Mouse (Mus musculus): Measurements from ENCODE around the gene Creb3l4.
"Not testable (repeated sequence)": the region's sequence is repeated elsewhere in the genome, so short reads cannot be mapped to it uniquely, and the experiment has no call there.

Creb3l4 gene

DNA sequence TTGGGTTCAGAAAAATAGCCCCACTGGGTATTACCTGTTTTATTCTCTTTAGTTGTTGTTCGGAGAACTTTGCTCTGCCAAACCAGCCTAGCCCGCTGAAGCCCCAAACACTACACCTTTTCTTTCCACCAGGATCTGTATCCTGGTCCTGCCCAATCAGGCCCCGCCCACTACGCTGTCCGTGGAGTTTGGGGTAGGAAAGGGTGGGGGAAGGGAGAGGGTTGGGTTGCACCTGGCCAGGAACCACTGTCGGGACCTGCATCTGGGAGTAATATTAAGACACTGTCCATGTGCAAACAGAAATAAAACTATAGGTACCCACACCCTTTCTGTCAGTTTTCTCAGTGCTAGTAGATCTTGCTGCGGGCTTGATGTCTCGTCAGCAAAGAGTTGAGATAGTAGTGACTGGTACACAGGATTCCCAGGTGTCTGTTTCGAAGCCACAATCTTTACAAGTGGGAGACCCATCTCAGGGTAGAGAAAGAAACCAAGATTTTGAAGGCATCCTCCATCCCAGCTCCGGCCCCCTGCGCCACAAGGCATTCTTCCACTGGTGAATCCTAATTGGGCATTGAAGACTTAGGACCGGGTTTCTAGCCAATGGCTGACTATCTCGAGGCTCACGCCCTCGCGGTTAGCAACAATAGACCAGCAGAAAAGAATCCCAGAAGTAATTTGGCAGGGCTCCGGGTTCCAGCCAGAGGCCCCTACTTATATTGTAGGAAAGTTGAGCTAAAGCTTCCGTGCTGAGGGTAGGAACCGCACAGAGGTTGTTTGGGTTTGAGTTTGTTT is at the start of gene Creb3l4:
TSS of gene Creb3l4 (minus strand) at position 529 of the 792 bp plus-strand sequence.
- no peak for DNase-seq

DNA sequence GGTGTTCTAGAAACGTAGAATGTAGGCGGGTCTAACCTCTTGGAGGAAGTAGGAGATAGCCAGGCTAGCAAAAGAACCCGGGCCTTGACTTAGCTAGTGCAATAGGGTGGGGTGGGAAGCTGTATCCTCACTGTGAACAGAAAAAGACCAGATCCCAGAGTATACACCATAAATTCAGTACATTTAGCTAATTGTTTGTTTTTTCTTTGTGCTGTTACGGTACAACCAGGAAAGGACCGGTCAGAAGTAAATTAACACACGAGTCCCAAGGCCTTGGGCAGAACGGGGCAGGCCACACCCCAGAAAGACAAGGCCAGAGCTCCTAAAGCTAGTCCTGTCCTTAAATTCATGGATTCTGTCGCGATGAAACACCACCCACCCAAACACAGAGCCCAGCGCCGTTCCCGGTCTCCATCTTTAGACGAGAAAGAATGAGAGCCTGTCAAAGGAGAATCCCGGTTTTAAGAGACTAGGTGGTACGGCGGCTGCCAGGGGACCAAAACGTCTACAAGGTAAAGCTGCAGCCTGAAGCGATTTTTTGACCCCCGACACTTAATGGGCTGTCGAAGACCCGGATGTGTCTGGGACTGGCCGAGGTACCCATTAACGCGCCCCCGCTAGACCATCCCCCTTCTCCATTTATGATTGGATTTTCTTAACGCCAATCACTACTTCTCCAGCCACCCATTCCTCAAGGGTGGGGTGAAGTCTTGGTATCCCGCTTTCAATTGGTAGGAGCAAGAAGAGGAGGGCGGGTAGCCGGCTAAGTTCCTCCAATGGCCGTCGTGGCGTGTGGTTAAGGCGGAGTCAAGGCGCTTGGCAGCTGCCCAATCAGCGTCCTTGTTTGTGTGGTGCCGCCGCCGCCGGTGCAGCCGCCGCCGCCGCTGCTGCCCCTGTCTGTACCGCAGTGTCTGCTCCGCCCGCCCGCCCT is 49.3 kb upstream of the Creb3l4 start, which contains the start of gene Gatad2b:
TSS of gene Gatad2b (plus strand) at position 834 of the 931 bp plus-strand sequence.
- DNase-seq: peak; percentile 98

DNA sequence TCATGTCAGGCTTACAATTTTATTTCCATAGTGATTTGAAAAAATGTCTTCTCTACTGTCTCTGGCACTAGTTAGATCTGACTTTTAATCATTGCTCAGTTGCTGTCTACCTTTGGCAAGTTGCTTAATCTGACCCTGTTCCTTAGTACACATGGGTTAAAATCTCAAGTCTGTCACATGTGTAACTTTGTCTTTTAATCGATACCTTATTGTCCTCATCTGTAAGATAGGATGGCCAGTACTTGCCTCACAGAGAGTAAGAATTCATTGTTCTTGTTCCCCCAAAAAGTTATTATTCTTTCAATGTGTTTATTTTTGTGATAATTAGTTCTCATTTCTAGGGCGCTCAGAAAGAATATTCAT is 48.7 kb upstream of the Creb3l4 start:
- DNase-seq: no peak

DNA sequence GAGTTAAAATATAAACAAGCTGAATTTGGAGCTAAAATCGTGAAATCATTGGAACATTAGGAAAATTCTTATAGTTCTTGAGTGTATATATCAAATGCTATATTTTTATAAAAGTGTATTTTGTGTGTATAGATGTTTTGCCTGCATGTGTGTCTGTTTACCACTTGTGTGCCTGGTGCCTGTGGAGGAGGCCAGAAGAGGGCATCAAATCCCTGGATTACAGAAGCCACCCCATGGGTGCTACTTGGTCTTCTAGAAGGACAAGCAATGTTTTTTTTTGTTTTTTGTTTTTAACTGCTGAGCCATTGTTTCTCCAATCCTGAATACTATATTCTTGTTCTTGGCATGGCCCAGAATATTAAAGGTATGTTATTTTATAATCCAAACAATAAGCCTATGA is 47.3 kb upstream of the Creb3l4 start:
- DNase-seq: no peak

DNA sequence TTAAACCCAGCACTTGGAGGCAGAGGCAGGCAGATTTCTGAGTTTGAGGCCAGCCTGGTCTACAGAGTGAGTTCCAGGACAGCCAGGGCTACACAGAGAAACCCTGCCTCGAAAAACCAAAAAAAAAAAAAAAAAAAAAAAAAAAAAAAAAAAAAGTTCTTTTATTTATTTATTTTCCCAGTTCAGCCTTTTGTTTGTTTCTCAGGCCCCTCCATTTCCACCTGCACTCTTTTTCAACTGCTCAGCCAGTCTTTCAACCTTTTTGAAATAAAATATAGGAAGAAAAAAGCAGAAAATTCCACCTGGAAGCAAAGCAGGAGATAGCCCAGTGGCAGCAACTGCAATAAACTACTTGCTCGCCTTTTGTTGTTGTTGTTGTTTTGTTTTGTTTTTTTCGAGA is 46.1 kb upstream of the Creb3l4 start:
- not testable (repeated sequence) for DNase-seq

DNA sequence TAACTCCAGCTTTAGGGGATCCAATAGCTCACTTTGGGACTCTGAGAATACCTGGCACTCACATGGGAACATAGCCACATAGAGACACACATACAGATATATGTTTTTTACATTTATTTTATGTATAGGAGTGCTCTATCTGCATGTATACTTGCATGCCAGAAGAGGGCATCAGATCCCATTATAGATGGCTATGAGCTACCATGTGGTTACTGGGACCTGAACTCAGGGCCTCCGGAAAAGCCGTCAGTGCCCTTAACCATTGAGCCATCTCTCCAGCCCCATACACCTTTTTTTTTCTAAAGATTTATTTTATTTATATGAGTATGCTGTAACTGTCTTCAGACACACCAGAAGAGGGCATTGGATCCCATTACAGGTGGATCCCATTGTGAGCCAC is 40.8 kb upstream of the Creb3l4 start:
- no peak for DNase-seq

DNA sequence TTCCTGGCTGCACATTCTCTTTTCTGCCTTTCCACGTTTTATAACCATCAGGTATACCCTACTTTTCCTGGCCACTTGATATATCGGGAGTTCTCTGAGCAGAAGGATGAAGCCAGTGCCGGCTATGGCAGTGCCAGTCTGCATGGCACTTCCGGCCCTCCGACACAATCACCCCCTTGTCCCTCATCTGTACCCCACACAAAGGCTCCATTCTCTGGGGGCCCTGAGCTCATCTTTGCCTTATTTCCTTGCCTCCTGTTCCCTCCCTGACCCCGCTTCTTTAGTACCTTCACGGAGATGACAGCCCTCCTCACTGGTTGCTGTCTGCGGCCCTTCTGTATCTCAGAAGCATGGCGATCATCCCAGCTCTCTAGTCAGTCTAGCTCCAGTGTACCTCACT is 37.4 kb upstream of the Creb3l4 start:
- DNase-seq: no peak

DNA sequence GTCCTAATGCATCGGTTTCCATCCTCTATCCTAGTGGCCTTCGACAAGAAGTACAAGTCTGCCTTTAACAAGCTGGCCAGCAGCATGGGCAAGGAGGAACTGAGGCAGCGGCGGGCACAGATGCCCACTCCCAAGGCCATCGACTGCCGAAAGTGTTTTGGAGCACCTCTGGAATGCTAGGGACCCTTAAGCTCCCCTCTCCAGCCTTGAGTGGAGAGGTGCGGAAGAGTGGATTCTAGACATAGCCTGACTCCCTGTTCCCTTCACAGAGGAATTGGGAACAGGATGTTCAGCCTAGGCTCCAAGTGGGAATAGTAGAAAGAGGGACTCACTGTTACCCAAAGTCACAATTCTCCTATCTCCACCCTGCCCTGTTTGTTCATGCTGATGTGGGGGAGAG is 36.4 kb upstream of the Creb3l4 start:
- no peak for DNase-seq

DNA sequence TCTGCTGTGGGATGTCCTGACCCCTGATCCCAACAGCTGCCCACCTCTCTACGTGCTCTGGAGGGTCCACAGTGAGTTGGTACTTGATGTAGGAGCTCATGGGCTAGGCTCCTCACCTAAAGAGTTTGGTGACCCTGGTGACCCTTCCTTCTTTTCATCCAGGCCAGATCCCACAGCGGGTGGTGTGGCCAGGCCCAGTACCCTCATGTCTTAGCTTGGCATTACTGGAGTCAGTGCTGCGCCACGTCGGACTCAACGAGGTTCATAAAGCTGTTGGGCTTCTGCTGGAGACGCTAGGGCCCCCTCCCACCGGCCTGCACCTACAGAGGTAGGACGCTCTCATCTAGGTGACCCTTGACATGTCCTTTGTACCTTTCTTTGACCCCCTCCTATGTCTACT is 35.9 kb upstream of the Creb3l4 start:
- DNase-seq: no peak

DNA sequence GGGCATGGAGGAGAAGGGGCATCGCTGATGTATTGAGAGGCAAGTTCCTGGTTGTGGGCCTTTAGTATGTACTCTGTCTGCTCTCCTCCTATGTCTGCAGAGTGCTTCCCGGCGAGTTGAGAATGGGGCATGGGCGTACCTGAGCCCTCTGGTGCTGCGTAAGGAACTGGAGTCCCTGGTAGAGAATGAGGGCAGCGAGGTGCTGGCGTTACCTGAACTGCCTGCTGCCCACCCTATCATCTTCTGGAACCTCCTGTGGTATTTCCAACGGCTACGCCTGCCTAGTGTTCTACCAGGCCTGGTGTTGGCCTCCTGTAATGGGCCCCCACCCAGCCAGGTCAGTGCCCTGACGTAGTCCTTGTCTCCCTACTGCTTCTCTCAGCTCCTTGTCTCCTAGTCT is 34.9 kb upstream of the Creb3l4 start:
- no peak for DNase-seq

DNA sequence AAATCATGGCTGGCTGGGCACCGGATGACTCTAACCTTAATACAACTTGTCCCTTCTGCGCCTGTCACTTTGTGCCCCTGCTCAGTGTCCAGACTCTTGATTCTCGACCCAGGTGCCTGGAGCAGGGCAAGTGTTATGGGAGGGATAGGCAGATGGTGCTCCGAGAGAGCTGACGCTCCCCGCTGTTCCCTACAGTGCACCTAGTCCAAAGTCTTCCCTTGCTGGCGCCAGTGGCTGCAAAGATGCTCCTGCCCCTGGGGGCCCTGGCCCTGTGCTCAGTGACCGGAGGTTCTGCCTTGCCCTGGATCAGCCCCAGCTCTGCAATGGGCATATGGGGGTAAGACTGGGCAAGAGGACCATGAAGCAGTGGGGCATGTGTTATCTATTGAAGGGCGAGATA is 34.5 kb upstream of the Creb3l4 start:
- no peak for DNase-seq

DNA sequence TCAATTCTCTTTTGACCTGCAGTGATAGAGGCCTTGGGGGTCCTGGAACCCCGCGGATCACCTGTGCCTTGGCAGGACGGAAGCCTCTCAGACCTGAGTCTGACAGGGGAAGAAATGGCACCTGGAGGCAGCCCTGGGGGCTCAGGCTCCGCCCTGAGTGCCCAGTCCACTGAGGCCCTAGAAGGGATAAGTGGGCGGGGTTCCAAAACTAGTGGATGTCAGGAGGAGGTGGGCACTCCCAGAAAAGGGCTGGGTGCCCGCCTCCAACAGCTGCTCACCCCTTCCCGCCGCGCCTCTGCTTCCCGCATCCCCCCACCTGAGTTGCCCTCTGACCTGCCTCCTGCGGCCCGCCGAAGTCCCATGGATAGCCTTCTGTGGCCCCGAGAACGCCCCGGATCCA is 33.5 kb upstream of the Creb3l4 start:
- no peak for DNase-seq

DNA sequence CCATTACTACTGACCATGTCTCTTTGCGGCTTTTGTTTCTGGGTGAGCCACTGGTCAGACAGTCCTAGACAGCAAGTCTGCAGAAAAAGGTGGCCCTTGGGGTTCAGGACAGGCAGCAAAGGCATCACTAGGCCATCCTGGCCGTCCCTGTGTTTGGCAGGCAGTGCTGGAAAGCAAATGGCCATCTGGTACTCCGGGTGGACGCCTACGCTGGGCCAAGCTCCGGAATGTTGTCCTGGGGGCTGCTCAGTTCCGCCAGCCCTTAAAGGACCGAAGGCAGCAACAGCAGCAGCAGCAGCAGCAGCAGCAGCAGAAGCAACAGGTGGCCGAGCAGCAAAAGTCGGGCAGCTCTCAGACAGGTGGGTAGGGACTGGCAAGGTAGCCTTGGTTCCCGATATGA is 32.0 kb upstream of the Creb3l4 start:
- DNase-seq: no peak

DNA sequence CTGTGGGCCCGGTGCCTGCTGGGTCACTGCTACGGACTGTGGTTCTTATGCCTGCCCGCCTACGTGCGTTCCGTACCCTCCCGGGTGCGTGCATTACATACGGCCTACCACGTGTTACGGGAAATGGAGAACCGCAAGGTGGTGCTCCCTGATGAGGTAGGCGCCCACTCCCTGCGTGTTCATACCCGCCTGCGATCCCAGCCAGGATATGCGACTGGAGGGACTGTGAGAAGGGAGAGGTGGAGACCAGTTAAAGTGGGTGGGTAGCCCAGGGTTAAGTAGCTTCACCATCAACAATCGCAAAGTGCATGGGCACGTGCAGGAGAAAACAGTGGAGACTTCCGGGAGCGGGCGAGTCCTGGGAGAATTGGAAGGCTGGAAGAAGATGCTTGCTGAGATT is 30.5 kb upstream of the Creb3l4 start:
- no peak for DNase-seq

DNA sequence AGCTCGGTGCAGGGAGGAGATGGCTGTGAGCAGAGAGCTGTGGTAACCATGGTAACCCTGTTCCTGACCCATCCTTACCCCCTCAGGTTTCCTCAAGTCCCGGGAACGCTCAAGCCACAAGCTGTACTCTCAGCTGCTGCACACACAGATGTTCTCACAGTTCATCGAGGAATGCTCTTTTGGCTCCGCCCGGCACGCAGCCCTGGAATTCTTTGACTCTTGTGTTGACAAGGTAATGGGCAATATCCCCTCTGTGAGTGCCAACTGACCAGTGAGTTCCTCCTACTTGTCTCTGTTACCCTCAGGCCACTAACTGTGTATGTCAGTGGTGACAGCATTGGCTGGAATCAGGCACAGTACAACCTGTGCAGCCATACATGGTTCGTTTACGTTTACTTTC is 28.9 kb upstream of the Creb3l4 start:
- DNase-seq: no peak

DNA sequence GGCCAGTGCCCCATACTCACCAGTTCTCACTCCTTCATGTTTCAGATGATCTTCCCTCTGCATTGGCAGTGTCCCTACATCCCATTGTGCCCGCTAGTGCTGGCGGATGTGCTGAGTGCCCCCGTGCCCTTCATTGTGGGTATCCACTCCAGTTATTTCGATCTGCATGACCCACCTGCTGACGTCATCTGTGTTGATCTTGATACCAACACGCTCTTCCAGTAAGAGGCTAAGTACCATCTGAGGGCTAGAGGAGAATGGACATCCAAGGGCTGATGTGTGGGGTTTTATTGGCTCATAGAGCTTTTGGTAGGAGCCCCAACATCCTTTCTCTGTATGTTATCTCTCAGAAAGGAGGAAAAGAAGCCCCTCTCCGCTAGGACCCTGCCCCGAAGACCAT is 27.5 kb upstream of the Creb3l4 start:
- DNase-seq: no peak

DNA sequence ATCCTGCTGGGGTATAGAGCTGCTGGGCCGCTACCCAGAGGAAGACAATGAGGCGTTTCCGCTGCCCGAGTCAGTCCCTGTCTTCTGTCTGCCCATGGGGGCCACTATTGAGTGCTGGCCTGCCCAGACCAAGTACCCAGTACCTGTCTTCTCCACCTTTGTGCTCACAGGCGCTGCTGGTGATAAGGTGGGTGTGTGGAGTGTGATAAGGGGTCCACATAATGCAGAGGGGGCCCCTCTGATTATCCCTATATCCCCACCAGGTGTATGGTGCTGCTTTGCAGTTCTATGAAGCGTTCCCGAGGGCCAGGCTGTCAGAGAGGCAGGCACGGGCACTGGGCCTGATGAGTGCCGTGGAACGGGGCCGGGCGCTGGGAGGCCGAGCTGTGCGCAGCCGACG is 25.7 kb upstream of the Creb3l4 start:
- no peak for DNase-seq

DNA sequence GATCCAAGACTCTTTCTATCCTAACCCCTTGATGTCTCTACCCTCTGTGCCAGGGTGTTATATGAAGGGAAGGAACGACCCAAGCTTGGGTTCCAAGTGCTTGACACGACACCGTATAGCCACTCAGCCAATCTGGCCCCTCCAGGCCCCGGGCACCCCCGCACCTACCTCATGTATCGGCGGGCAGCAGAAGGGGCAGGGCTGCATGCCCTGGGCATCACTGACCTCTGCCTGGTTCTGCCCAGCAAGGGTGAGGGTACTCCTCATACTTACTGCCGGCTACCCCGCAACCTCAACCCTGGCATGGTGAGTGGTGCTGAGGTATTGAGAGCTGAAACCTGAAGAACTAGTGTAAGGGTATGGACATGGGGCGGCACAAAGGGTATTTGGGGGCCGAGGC is 24.9 kb upstream of the Creb3l4 start:
- no peak for DNase-seq

DNA sequence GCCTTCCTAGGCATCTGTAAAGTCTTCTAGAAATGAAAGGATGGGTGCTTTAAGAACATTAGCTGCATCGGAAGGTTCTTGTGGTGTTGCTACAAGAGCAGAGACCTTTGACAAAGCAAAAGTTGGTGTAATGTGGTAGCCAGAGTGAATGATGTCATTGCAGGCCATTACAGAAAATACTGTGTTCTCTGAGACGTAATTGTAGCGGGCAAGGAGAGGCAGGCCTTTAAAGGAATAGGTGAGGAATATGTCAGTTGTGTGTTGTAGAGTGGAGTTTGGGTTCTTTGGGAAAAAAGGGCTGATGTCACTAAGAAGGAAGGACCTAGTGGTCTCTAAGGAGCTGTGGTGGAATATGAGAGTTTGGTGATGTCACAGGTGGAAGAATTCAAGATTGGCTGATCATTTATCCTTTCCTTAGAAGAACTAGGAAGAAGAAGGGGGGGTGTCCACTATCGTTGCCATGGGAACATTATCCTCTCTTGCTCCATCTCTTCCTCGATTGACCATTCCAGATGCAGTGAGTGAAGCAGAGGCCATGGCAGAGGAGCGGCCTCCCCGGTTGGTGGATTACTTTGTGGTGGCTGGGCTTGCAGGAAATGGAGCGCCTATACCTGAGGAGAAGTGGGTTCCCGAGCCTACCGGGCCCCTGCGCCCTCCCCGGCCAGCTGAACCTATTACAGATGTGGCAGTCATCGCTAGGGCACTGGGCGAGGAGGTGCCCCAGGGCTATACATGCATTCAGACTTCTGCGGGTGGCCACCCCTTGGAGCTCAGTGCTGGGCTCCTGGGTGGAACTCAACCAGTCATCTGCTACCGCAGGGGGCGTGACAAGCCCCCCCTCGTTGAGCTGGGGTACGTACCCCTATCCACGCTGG is 23.8 kb upstream of the Creb3l4 start:
- no peak for DNase-seq

DNA sequence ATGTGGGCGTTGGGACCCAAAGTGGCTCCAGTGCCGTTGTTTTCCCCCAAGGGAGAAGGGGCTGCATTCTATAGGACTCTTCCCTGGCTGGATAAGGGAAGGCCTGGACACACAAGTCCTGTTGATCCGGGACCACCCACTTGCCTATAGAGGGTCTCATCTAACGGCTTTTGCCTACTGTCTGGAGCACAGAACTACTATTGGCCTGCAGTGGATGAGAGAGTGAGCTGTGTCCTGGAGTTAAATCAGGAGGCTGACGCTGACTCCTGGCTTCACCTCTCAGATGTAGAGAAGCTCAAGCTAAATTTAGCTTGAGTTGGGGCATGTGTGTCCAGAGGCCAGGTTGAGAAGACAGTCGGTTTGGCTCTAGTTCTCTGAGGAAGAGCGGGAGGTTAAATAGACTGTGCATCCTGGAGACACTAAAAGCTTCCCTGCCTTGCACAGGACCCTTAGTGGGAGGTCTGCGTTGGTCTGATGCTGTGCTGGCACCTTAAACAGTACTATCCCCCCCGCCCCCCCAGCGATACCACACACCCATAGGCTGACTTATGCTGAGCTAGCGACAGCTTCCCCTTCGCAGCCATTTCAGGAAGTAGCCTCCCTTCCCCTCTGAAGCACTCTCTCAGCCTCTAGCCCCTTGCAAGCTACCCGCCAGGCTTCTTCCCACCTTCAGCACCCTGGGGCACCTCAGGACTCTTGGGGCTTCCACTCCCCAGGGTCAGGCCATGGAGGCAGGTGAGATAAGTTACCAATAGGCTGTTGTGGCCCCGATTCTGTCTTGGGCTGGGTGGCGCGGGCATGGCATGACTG is 22.8 kb upstream of the Creb3l4 start:
- no peak for DNase-seq

DNA sequence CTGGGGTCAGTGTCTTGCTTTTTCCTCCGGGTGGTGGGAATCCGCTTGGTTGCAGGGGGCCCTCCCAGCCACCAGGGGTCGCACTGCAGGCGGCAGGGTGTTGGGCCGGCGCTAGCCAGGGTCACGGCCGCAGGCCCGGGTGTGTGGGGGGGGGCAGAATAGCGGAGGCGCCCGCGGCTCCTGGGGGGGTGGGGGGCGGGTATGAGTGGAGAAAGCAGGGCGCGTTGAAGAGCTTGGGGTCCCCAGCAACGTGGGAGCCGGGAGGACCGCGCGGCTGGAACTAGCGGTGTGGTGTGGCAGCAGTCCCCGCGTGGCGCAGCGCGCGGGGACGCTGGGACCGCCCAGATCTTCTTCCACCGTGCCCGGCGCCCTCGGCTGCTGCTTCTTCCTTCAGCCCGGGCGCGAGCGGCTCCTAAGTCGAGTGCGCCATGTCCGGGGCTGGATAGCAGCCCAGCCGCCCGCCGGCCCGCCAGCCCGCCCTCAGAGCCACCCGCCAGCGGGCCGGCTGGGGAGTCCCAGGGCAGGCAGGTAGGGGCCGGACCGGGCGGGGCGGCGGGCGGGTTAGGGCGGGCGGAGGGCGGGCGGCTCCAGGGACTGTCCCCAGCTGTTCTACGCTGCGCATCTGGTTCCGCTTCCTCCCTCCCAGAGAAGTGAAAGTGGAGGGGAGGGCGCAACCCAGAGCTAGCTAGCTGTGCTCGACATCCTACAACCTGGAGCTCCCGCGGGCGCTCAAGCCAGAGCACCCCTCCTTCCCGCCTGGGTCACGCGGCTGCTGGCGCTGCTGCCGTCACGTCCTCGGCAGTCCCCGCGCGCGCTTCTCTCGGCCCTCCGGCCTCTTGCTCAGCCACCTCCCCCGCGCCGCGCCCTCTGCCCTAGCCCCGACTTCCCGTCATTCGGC is 22.0 kb upstream of the Creb3l4 start, which contains the start of gene Dennd4b:
TSS of gene Dennd4b (plus strand) at position 152 of the 898 bp plus-strand sequence.
- DNase-seq: peak; percentile 89

All from right cerebral cortex, postnatal 4 days (tissue).